Mouse (Mus musculus): ENCODE measurements around the gene Fancd2. TPM values are rescaled to one million over a fixed set of nuclear protein-coding genes. Genes with fewer than 3 reads are reported as not detected.

Fancd2 gene
- polyA plus RNA-seq (2015; fragmentation: Nextera tagmentation; extraction: Ambion mirVana), result 1.6 and 1.9 TPM in 2 replicates

- Histone ChIP-seq H3K9me3 (ENCODE audit: control insufficient read depth, low read length) (no peaks in the 10 kb centered on the region), H3K4me2 (replicated peaks; ENCODE audit: low read depth) (peak within 1 kb of the TSS; percentile 63), H3K9ac (ENCODE audit: low read length) (peak within 1 kb of the TSS; percentile 89), H3K27ac (replicated peaks) (peak within 1 kb of the TSS; percentile 89), H3K36me3 (ENCODE audit: control insufficient read depth, insufficient read depth, low read length) (no peaks in the 10 kb centered on the region), H3K4me1 (replicated peaks; ENCODE audit: control insufficient read depth, insufficient read depth) (no peaks in the 10 kb centered on the region), H3K27me3 (ENCODE audit: control insufficient read depth, insufficient read depth, low read length) (no peaks in the 10 kb centered on the region), H3K4me3 (ENCODE audit: low read depth, low read length) (peak within 1 kb of the TSS; percentile 94)
- no peak for TF ChIP-seq EP300 (optimal IDR thresholded peaks at IDR 0.05)
- no peak for TF ChIP-seq CTCF (IDR thresholded peaks at IDR 0.05; ENCODE audit: low read depth)
- peak; percentile 93 for ATAC-seq (ENCODE audit: low FRiP score, low TSS enrichment)
- peak; percentile 90 for DNase-seq (ENCODE audit: low spot score)
- under 1% methylated on average over 47 of the region's 47 CpGs for WGBS
Observed at GRCm38 (mm10) chr6:113530932-113531839, at the start of gene Fancd2, which contains the start of gene Emc3. Gene Fancd2, plus strand, starts transcription at chr6:113531682. Gene Emc3, minus strand, starts transcription at chr6:113531652.

- peak; percentile 40 for ATAC-seq (ENCODE audit: low FRiP score, low TSS enrichment)
Observed at GRCm38 (mm10) chr6:113482477-113483099, 48.9 kb upstream of the Fancd2 start.

GRCm38 (mm10) chr6:113483100-113483615, 48.3 kb upstream of the Fancd2 start, which contains the start of gene Creld1:
Gene Creld1, plus strand, starts transcription at chr6:113483297.
- Histone ChIP-seq H3K9ac (ENCODE audit: low read length) (peak within 1 kb of the TSS; percentile 60), H3K4me2 (replicated peaks; ENCODE audit: low read depth) (peak within 1 kb of the TSS; percentile 77), H3K27me3 (ENCODE audit: control insufficient read depth, insufficient read depth, low read length) (no peaks in the 10 kb centered on the region), H3K27ac (replicated peaks) (peak within 1 kb of the TSS; percentile 81), H3K9me3 (ENCODE audit: control insufficient read depth, low read length) (no peaks in the 10 kb centered on the region), H3K4me1 (replicated peaks; ENCODE audit: control insufficient read depth, insufficient read depth) (0 out of 2 replicates have a peak, but pooled peaks cover 2% of the 10 kb centered on the region), H3K4me3 (ENCODE audit: low read depth, low read length) (peak within 1 kb of the TSS; percentile 47), H3K36me3 (ENCODE audit: control insufficient read depth, insufficient read depth, low read length) (no peaks in the 10 kb centered on the region)
- TF ChIP-seq CTCF (IDR thresholded peaks at IDR 0.05; ENCODE audit: low read depth) (no peak; the same call in 1 of the 2 replicates), EP300 (optimal IDR thresholded peaks at IDR 0.05) (no peak)
- WGBS, result 2% methylated on average over 26 of the region's 26 CpGs
- DNase-seq (ENCODE audit: low spot score), result peak; percentile 97
- ATAC-seq (ENCODE audit: low FRiP score, low TSS enrichment), result peak; percentile 92

More at GRCm38 (mm10) chr6:113482477-113483099, 48.9 kb upstream of the Fancd2 start:
- H3K9ac ChIP-seq (ENCODE audit: low read length), result peak overlapping the region; percentile 59
- no peaks in the 10 kb centered on the region for H3K36me3 ChIP-seq (ENCODE audit: control insufficient read depth, insufficient read depth, low read length)
- H3K4me2 ChIP-seq (replicated peaks; ENCODE audit: low read depth), result peak overlapping the region; percentile 77
- 0 out of 2 replicates have a peak, but pooled peaks cover 2% of the 10 kb centered on the region for H3K4me1 ChIP-seq (replicated peaks; ENCODE audit: control insufficient read depth, insufficient read depth)
- H3K4me3 ChIP-seq (ENCODE audit: low read depth, low read length), result peak overlapping the region; percentile 47
- H3K27ac ChIP-seq (replicated peaks), result peak overlapping the region; percentile 81
- TF ChIP-seq EP300 (optimal IDR thresholded peaks at IDR 0.05) (no peak), CTCF (IDR thresholded peaks at IDR 0.05; ENCODE audit: low read depth) (peak; percentile 33; the same call in 1 of the 2 replicates)
- H3K27me3 ChIP-seq (ENCODE audit: control insufficient read depth, insufficient read depth, low read length), result no peaks in the 10 kb centered on the region
- 5% methylated on average over 56 of the region's 65 CpGs for WGBS
- no peaks in the 10 kb centered on the region for H3K9me3 ChIP-seq (ENCODE audit: control insufficient read depth, low read length)
- peak; percentile 69 for DNase-seq (ENCODE audit: low spot score)

- Histone ChIP-seq H3K9me3 (ENCODE audit: control insufficient read depth, low read length) (no peaks in the 10 kb centered on the region), H3K36me3 (ENCODE audit: control insufficient read depth, insufficient read depth, low read length) (no peaks in the 10 kb centered on the region), H3K4me3 (ENCODE audit: low read depth, low read length) (peak overlapping the region; percentile 47), H3K27ac (replicated peaks) (peak overlapping the region; percentile 70), H3K9ac (ENCODE audit: low read length) (peak overlapping the region; percentile 60), H3K4me2 (replicated peaks; ENCODE audit: low read depth) (peak overlapping the region; percentile 77), H3K27me3 (ENCODE audit: control insufficient read depth, insufficient read depth, low read length) (no peaks in the 10 kb centered on the region), H3K4me1 (replicated peaks; ENCODE audit: control insufficient read depth, insufficient read depth) (0 out of 2 replicates have a peak, but pooled peaks cover 2% of the 10 kb centered on the region)
- 12% methylated on average over 10 of the region's 10 CpGs for WGBS
- no peak for ATAC-seq (ENCODE audit: low FRiP score, low TSS enrichment)
- TF ChIP-seq CTCF (IDR thresholded peaks at IDR 0.05; ENCODE audit: low read depth), result peak; percentile 29
- no peak for TF ChIP-seq EP300 (optimal IDR thresholded peaks at IDR 0.05)
- no peak for DNase-seq (ENCODE audit: low spot score)
Observed at GRCm38 (mm10) chr6:113483729-113484128, 47.8 kb upstream of the Fancd2 start.

- Histone ChIP-seq H3K4me2 (replicated peaks; ENCODE audit: low read depth) (no peak overlapping the region), H3K9ac (ENCODE audit: low read length) (no peak overlapping the region), H3K4me1 (replicated peaks; ENCODE audit: control insufficient read depth, insufficient read depth) (0 out of 2 replicates have a peak, but pooled peaks cover 2% of the 10 kb centered on the region), H3K27ac (replicated peaks) (peak overlapping the region; percentile 63), H3K4me3 (ENCODE audit: low read depth, low read length) (no peak overlapping the region), H3K9me3 (ENCODE audit: control insufficient read depth, low read length) (no peaks in the 10 kb centered on the region), H3K36me3 (ENCODE audit: control insufficient read depth, insufficient read depth, low read length) (peaks cover 7% of the 10 kb centered on the region; the same call in 1 of the 2 replicates), H3K27me3 (ENCODE audit: control insufficient read depth, insufficient read depth, low read length) (no peaks in the 10 kb centered on the region)
- DNase-seq (ENCODE audit: low spot score) (peak; percentile 62), ATAC-seq (ENCODE audit: low FRiP score, low TSS enrichment) (peak; percentile 33; the same call in 1 of the 2 replicates)
- WGBS, result 40% methylated on average over 7 of the region's 7 CpGs
- TF ChIP-seq EP300 (optimal IDR thresholded peaks at IDR 0.05) (peak; percentile 42), CTCF (IDR thresholded peaks at IDR 0.05; ENCODE audit: low read depth) (no peak)
Observed at GRCm38 (mm10) chr6:113487125-113487576, 44.3 kb upstream of the Fancd2 start.

All from stomach, postnatal 0 days (tissue).